Mouse (Mus musculus) G1E (cell line): ENCODE results near the gene Sept3.

Experiments used
- CTCF ChIP-seq: IDR thresholded peaks from 2 replicates; pipeline ENCODE4 v1.5.1; 2012; ENCODE audit warnings: low read depth, low read length, inconsistent platforms, mixed read lengths
- GATA1 ChIP-seq: IDR thresholded peaks from 2 replicates; pipeline ENCODE4 v1.6.1; 2012; ENCODE audit warnings: borderline replicate concordance, low read length, inconsistent platforms, mixed read lengths
- POLR2AphosphoS5 ChIP-seq: IDR thresholded peaks from 2 replicates; pipeline ENCODE4 v1.6.1; 2012; ENCODE audit warnings: low read depth, low read length, inconsistent platforms; ENCODE audit not compliant: insufficient replicate concordance
- TAL1 ChIP-seq: conservative IDR thresholded peaks from 2 replicates; pipeline ENCODE4 v1.6.1; 2012; ENCODE audit warnings: low read depth, low read length, inconsistent platforms, mixed read lengths

DNA sequence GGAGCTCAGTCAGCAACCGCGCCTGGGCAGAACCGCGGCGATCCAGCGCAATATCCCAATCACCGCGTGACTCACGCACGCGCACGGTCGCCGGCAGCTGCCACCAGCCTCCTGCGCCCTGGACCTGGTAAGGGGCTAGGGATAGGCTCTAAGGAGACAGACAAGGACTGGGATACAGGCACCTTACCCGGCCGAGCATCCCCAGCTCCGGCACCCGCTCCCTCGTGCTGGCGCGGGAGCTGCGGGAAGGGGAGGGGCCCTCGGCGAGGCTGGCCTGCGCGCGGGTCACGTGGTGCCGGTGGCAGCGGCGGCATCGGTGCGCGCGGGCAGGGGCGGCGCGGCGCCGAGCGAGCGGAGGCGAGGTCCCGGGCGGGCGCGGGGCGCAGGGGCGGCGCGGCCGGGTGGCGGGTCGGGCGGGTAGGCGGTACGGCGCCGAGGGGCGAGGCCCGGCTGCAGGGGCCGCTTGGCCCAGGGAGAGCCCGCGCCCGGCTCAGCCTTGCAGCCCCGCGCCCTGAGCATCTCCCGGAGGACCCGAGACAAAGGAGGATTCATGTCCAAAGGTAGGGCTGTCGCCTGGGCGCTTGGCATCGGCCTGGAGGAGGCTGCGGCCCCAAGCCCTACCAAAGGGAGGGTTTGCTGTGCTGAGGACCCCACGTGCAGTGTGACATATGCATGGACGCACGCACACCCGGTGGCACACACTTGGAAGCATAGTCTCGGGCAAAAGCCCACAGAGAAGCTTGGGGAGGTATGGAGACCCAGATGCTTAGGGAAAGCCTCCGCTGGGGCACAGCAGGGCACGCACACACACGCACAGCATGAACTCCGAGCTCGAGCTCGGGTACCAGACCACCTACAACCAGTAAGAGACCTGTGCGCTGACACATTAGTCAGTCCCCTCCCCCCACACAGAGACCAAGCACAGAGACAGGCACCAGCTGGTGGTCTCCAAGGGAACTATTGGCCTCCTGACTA is 521 bp downstream of the Sept3 start:
- TF ChIP-seq CTCF (no peak), TAL1 (no peak), GATA1 (no peak), POLR2AphosphoS5 (no peak)
